Mouse (Mus musculus): ENCODE results near the gene Nck2. TPM values are rescaled to one million over a fixed set of nuclear protein-coding genes. Genes with fewer than 3 reads are reported as not detected.

The Nck2 gene
- polyA plus RNA-seq, 1 experiment, result 106 TPM

GRCm38 (mm10) chr1:43521512-43521911 is 77.1 kb downstream of the Nck2 start:
- Histone ChIP-seq H3K4me1 (replicated peaks; ENCODE audit: control insufficient read depth, insufficient read depth, low read length) (peaks cover 22% of the 10 kb centered on the region), H3K4me3 (ENCODE audit: control insufficient read depth, insufficient read depth, low read length) (no peak overlapping the region), H3K27ac (ENCODE audit: control insufficient read depth, insufficient read depth, low read length) (no peak overlapping the region), H3K27me3 (ENCODE audit: control insufficient read depth, insufficient read depth, low read length) (no peaks in the 10 kb centered on the region), H3K36me3 (ENCODE audit: control insufficient read depth, insufficient read depth, low read length) (0 out of 2 replicates have a peak, but pooled peaks cover 4% of the 10 kb centered on the region)
- DNase-seq, result no peak
- TF ChIP-seq CTCF (IDR thresholded peaks at IDR 0.05; ENCODE audit: borderline replicate concordance, control insufficient read depth, extremely low read depth, insufficient read depth, low read length, poor library complexity), result no peak
- TF ChIP-seq POLR2A (IDR thresholded peaks at IDR 0.05; ENCODE audit: control insufficient read depth, extremely low read depth, insufficient read depth, low read length, poor library complexity), result no peak
- 92% methylated on average over 3 of the region's 3 CpGs for WGBS

GRCm38 (mm10) chr1:43521950-43522349 is 77.6 kb downstream of the Nck2 start:
- 94% methylated on average over 4 of the region's 4 CpGs for WGBS
- H3K27ac ChIP-seq (ENCODE audit: control insufficient read depth, insufficient read depth, low read length), result no peak overlapping the region
- no peak for DNase-seq
- no peak for TF ChIP-seq POLR2A (IDR thresholded peaks at IDR 0.05; ENCODE audit: control insufficient read depth, extremely low read depth, insufficient read depth, low read length, poor library complexity)
- TF ChIP-seq CTCF (IDR thresholded peaks at IDR 0.05; ENCODE audit: borderline replicate concordance, control insufficient read depth, extremely low read depth, insufficient read depth, low read length, poor library complexity), result no peak
- no peak overlapping the region for H3K4me3 ChIP-seq (ENCODE audit: control insufficient read depth, insufficient read depth, low read length)
- peaks cover 21% of the 10 kb centered on the region for H3K4me1 ChIP-seq (replicated peaks; ENCODE audit: control insufficient read depth, insufficient read depth, low read length)
- H3K27me3 ChIP-seq (ENCODE audit: control insufficient read depth, insufficient read depth, low read length), result no peaks in the 10 kb centered on the region
- H3K36me3 ChIP-seq (ENCODE audit: control insufficient read depth, insufficient read depth, low read length), result 0 out of 2 replicates have a peak, but pooled peaks cover 4% of the 10 kb centered on the region

- DNase-seq, result no peak
- H3K27me3 ChIP-seq (ENCODE audit: control insufficient read depth, insufficient read depth, low read length), result no peaks in the 10 kb centered on the region
- 98% methylated on average over 2 of the region's 2 CpGs for WGBS
- peaks cover 15% of the 10 kb centered on the region for H3K4me1 ChIP-seq (replicated peaks; ENCODE audit: control insufficient read depth, insufficient read depth, low read length)
- no peak overlapping the region for H3K27ac ChIP-seq (ENCODE audit: control insufficient read depth, insufficient read depth, low read length)
- H3K4me3 ChIP-seq (ENCODE audit: control insufficient read depth, insufficient read depth, low read length), result no peak overlapping the region
- no peak for TF ChIP-seq POLR2A (IDR thresholded peaks at IDR 0.05; ENCODE audit: control insufficient read depth, extremely low read depth, insufficient read depth, low read length, poor library complexity)
- TF ChIP-seq CTCF (IDR thresholded peaks at IDR 0.05; ENCODE audit: borderline replicate concordance, control insufficient read depth, extremely low read depth, insufficient read depth, low read length, poor library complexity), result no peak
- 0 out of 2 replicates have a peak, but pooled peaks cover 4% of the 10 kb centered on the region for H3K36me3 ChIP-seq (ENCODE audit: control insufficient read depth, insufficient read depth, low read length)
Measured at GRCm38 (mm10) chr1:43522976-43523375, 78.6 kb downstream of the Nck2 start.

GRCm38 (mm10) chr1:43524332-43524731 is 80.0 kb downstream of the Nck2 start:
- TF ChIP-seq CTCF (IDR thresholded peaks at IDR 0.05; ENCODE audit: borderline replicate concordance, control insufficient read depth, extremely low read depth, insufficient read depth, low read length, poor library complexity), result no peak
- no peak for TF ChIP-seq POLR2A (IDR thresholded peaks at IDR 0.05; ENCODE audit: control insufficient read depth, extremely low read depth, insufficient read depth, low read length, poor library complexity)
- Histone ChIP-seq H3K27ac (ENCODE audit: control insufficient read depth, insufficient read depth, low read length) (no peak overlapping the region), H3K4me1 (replicated peaks; ENCODE audit: control insufficient read depth, insufficient read depth, low read length) (peaks cover 12% of the 10 kb centered on the region), H3K4me3 (ENCODE audit: control insufficient read depth, insufficient read depth, low read length) (no peak overlapping the region), H3K36me3 (ENCODE audit: control insufficient read depth, insufficient read depth, low read length) (0 out of 2 replicates have a peak, but pooled peaks cover 4% of the 10 kb centered on the region), H3K27me3 (ENCODE audit: control insufficient read depth, insufficient read depth, low read length) (no peaks in the 10 kb centered on the region)
- DNase-seq, result no peak
- WGBS, result 93% methylated on average over 3 of the region's 3 CpGs

GRCm38 (mm10) chr1:43528275-43528674 is 83.9 kb downstream of the Nck2 start:
- TF ChIP-seq POLR2A (IDR thresholded peaks at IDR 0.05; ENCODE audit: control insufficient read depth, extremely low read depth, insufficient read depth, low read length, poor library complexity) (no peak), CTCF (IDR thresholded peaks at IDR 0.05; ENCODE audit: borderline replicate concordance, control insufficient read depth, extremely low read depth, insufficient read depth, low read length, poor library complexity) (no peak)
- Histone ChIP-seq H3K27me3 (ENCODE audit: control insufficient read depth, insufficient read depth, low read length) (no peaks in the 10 kb centered on the region), H3K27ac (ENCODE audit: control insufficient read depth, insufficient read depth, low read length) (no peak overlapping the region), H3K36me3 (ENCODE audit: control insufficient read depth, insufficient read depth, low read length) (0 out of 2 replicates have a peak, but pooled peaks cover 4% of the 10 kb centered on the region), H3K4me3 (ENCODE audit: control insufficient read depth, insufficient read depth, low read length) (no peak overlapping the region), H3K4me1 (replicated peaks; ENCODE audit: control insufficient read depth, insufficient read depth, low read length) (peaks cover 14% of the 10 kb centered on the region)
- WGBS, result 100% methylated on average over 2 of the region's 2 CpGs
- no peak for DNase-seq

GRCm38 (mm10) chr1:43529086-43529485 is 84.7 kb downstream of the Nck2 start:
- H3K4me3 ChIP-seq (ENCODE audit: control insufficient read depth, insufficient read depth, low read length), result no peak overlapping the region
- TF ChIP-seq POLR2A (IDR thresholded peaks at IDR 0.05; ENCODE audit: control insufficient read depth, extremely low read depth, insufficient read depth, low read length, poor library complexity) (no peak), CTCF (IDR thresholded peaks at IDR 0.05; ENCODE audit: borderline replicate concordance, control insufficient read depth, extremely low read depth, insufficient read depth, low read length, poor library complexity) (no peak)
- no peaks in the 10 kb centered on the region for H3K27me3 ChIP-seq (ENCODE audit: control insufficient read depth, insufficient read depth, low read length)
- DNase-seq, result no peak
- no peak overlapping the region for H3K27ac ChIP-seq (ENCODE audit: control insufficient read depth, insufficient read depth, low read length)
- WGBS, result 85% methylated on average over 1 of the region's 1 CpGs
- H3K4me1 ChIP-seq (replicated peaks; ENCODE audit: control insufficient read depth, insufficient read depth, low read length), result peaks cover 19% of the 10 kb centered on the region
- 0 out of 2 replicates have a peak, but pooled peaks cover 4% of the 10 kb centered on the region for H3K36me3 ChIP-seq (ENCODE audit: control insufficient read depth, insufficient read depth, low read length)
